Mouse (Mus musculus) limb, embryonic 10.5 days (tissue): ENCODE results near the gene Clk3. TPM values are rescaled to one million over a fixed set of nuclear protein-coding genes. Genes with fewer than 3 reads are reported as not detected.

Experiments
- DNase-seq: peaks from one replicate; pipeline ENCODE4 v3.0.0-alpha.2; 2017; ENCODE audit warnings: low spot score
- H3K27ac ChIP-seq: fragments of 300-500 bp; sonication (generic); 2 replicates; pipeline ENCODE4 v1.5.1; 2016; ENCODE audit warnings: mild to moderate bottlenecking
- H3K27me3 ChIP-seq: fragments of 300-500 bp; sonication (generic); 2 replicates; pipeline ENCODE4 v1.6.1; 2016; ENCODE audit warnings: low read depth, mild to moderate bottlenecking; ENCODE audit not compliant: poor library complexity, severe bottlenecking
- H3K36me3 ChIP-seq: fragments of 300-500 bp; sonication (generic); 2 replicates; pipeline ENCODE4 v1.6.1; 2016; ENCODE audit warnings: mild to moderate bottlenecking, moderate library complexity
- H3K4me1 ChIP-seq: fragments of 300-500 bp; sonication (generic); 2 replicates; pipeline ENCODE4 v1.6.1; 2016
- H3K4me3 ChIP-seq: fragments of 300-500 bp; sonication (generic); 2 replicates; pipeline ENCODE4 v1.5.1; 2016; ENCODE audit warnings: mild to moderate bottlenecking, moderate library complexity
- H3K9me3 ChIP-seq: fragments of 300-500 bp; sonication (generic); replicated peaks from 2 replicates; pipeline ENCODE4 v1.6.1; 2016; ENCODE audit warnings: mild to moderate bottlenecking
- WGBS: fragments of 180-500 bp; shearing (Covaris S2); methylation state at CpG from one replicate; pipeline ENCODE4 v1.1.7; 2016; 5-methylcytosine and 5-hydroxymethylcytosine counted together
- polyA plus RNA-seq: library from polyadenylated mRNA; unstranded; fragments of >200 nt; fragmentation: Nextera tagmentation; extraction: Ambion mirVana; gene quantifications from 2 replicates; pipeline ENCODE4 v1.2.1, GENCODE M21; 2016

The Clk3 gene
- polyA plus RNA-seq, 1 experiment from 2014 or later, result 93.2 TPM

DNA sequence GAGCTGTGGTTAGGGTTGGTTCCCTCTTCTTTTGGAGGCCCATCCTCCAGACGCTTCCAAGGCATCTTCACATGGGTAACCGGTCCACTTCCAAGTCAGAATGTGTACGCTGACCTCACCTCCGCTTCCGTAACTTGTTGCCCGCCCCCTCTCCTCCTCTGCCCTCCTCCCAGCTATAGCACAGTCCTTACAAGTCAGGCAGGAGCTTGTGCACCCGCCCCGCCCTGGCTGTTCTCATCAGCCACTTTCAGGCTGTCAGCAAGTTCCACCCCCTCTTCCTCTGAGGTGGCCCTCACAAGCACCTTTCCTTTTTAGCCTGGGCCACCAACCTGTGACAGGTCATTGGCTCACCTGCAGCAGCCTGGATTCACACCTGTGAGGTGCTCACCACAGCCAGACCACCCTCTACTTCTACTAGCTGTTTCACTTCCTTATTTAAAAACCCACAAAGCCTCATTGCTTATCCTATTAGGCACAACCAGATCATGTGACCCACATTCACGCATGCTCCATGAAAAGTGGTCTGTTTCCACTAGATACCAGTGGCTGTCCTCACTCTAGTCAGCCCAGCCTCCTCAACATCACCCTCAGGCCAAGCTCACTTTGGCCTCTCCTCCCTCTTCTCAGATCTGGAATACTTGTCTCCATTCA lies 34.8 kb upstream of the Clk3 start:
- H3K4me3 ChIP-seq, result no peak overlapping the region

DNA sequence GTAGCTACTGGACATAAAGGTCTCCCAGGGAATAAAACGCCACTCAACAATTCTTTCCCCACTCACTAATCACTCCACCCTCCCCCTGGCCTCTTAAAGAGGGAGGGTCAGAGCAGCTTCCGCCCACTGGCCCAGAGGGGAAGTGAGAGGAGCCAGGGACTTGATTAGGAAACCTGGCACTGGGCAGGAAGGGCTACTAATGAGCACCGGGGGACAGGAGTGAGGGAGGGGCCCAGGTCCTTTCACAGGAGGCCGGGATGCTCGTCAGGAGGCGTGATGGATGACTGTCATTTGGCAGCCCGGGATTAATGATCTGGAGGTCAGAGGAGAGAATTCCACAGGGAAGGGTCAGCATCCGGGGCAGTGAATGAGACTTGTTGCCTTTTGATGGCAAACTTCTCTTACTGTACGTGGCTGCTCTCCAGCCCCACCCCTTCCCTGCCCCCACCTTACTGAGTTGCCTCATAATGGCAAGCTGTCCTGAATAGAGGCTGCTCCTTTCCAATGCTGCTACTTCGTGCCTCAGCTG lies 33.1 kb upstream of the Clk3 start:
- Histone ChIP-seq H3K27me3 (peaks cover 10% of the 10 kb centered on the region), H3K9me3 (no peaks in the 10 kb centered on the region), H3K27ac (peak overlapping the region; percentile 61), H3K36me3 (peaks cover 82% of the 10 kb centered on the region), H3K4me1 (peaks cover 47% of the 10 kb centered on the region), H3K4me3 (peak overlapping the region; percentile 18)
- WGBS, result 3% methylated on average over 10 of the region's 10 CpGs
- DNase-seq, result peak; percentile 76

More for the DNA sequence above, 34.8 kb upstream of the Clk3 start:
- Histone ChIP-seq H3K36me3 (peaks cover 72% of the 10 kb centered on the region), H3K27me3 (peaks cover 10% of the 10 kb centered on the region), H3K27ac (peak overlapping the region; percentile 10; the same call in 1 of the 2 replicates), H3K4me1 (peaks cover 61% of the 10 kb centered on the region), H3K9me3 (no peaks in the 10 kb centered on the region)
- no peak for DNase-seq
- WGBS, result 83% methylated on average over 9 of the region's 9 CpGs

GRCm38 (mm10) chr9:57797456-57797855 lies 31.8 kb upstream of the Clk3 start:
- WGBS, result 95% methylated on average over 8 of the region's 8 CpGs
- H3K36me3 ChIP-seq, result peaks cover 85% of the 10 kb centered on the region
- DNase-seq, result no peak

GRCm38 (mm10) chr9:57789733-57790132 lies 24.1 kb upstream of the Clk3 start:
- H3K4me1 ChIP-seq, result no peaks in the 10 kb centered on the region
- no peak for DNase-seq
- 89% methylated on average over 3 of the region's 3 CpGs for WGBS
- no peaks in the 10 kb centered on the region for H3K9me3 ChIP-seq
- H3K27ac ChIP-seq, result no peak overlapping the region
- H3K36me3 ChIP-seq, result peaks cover 70% of the 10 kb centered on the region
- H3K27me3 ChIP-seq, result no peaks in the 10 kb centered on the region
- no peak overlapping the region for H3K4me3 ChIP-seq

More at GRCm38 (mm10) chr9:57797456-57797855, 31.8 kb upstream of the Clk3 start:
- Histone ChIP-seq H3K27me3 (peaks cover 10% of the 10 kb centered on the region), H3K27ac (no peak overlapping the region), H3K4me1 (peaks cover 34% of the 10 kb centered on the region), H3K4me3 (no peak overlapping the region), H3K9me3 (no peaks in the 10 kb centered on the region)

DNA sequence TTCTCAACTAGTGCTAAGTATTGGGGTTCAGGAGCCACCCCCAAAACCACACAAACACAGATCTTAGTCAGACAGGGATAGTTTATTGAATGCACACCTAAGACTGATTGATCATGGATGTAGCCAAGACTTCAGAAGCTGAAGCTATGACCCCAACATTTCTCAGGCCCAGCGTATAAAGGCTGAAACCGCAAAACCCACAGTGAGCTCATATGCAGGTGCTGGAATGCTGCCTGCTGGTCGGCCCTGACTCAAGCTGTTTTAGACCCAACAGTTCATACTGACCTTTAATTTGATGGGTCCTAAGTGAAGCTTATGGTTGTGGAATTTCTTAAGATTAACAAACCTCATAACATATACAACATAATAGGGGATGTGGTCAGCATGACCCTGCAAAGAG lies 17.0 kb upstream of the Clk3 start:
- H3K36me3 ChIP-seq, result peaks cover 8% of the 10 kb centered on the region
- DNase-seq, result no peak
- H3K27ac ChIP-seq, result no peak overlapping the region
- H3K9me3 ChIP-seq, result no peaks in the 10 kb centered on the region
- no peak overlapping the region for H3K4me3 ChIP-seq
- no peaks in the 10 kb centered on the region for H3K4me1 ChIP-seq
- H3K27me3 ChIP-seq, result no peaks in the 10 kb centered on the region
- WGBS, result 94% methylated on average over 3 of the region's 3 CpGs

- Histone ChIP-seq H3K27me3 (no peaks in the 10 kb centered on the region), H3K4me3 (no peak overlapping the region), H3K4me1 (peaks cover 19% of the 10 kb centered on the region), H3K36me3 (no peaks in the 10 kb centered on the region), H3K9me3 (no peaks in the 10 kb centered on the region), H3K27ac (no peak overlapping the region)
- DNase-seq, result no peak
- WGBS, result 62% methylated on average over 4 of the region's 4 CpGs
These were observed 10.1 kb upstream of the Clk3 start for GRCm38 (mm10) chr9:57775736-57776135.

GRCm38 (mm10) chr9:57775026-57775425 lies 9.4 kb upstream of the Clk3 start:
- no peak for DNase-seq
- Histone ChIP-seq H3K4me1 (peaks cover 19% of the 10 kb centered on the region), H3K27ac (no peak overlapping the region), H3K4me3 (no peak overlapping the region), H3K27me3 (no peaks in the 10 kb centered on the region), H3K9me3 (no peaks in the 10 kb centered on the region), H3K36me3 (no peaks in the 10 kb centered on the region)
- 72% methylated on average over 5 of the region's 5 CpGs for WGBS

- Histone ChIP-seq H3K4me3 (no peak overlapping the region), H3K27ac (no peak overlapping the region), H3K9me3 (no peaks in the 10 kb centered on the region), H3K4me1 (peaks cover 19% of the 10 kb centered on the region), H3K36me3 (no peaks in the 10 kb centered on the region), H3K27me3 (no peaks in the 10 kb centered on the region)
- 21% methylated on average over 1 of the region's 1 CpGs for WGBS
- DNase-seq, result no peak
These were observed 8.5 kb upstream of the Clk3 start for GRCm38 (mm10) chr9:57774168-57774567.

DNA sequence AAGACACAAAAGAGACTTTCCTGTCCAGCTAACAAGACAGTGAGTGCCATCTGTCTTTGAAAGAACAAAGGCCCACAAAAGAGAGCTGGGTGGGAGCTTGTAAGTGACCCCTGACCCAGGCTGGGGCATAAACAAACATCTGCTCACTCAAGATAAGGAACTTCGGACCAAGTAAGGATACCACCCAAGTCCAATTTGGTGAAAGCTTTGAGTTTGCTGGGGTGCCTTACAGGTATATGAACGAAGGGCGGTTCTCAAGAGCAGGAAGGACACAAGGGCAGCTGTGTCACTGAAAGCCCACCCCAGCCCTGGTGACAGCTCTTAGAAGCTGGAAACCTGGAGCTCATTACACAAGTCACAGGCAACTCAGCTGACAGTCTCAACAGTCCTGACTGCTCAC lies 8.1 kb upstream of the Clk3 start:
- no peak for DNase-seq
- Histone ChIP-seq H3K4me3 (no peak overlapping the region), H3K4me1 (peaks cover 19% of the 10 kb centered on the region), H3K27ac (no peak overlapping the region), H3K36me3 (no peaks in the 10 kb centered on the region), H3K27me3 (no peaks in the 10 kb centered on the region), H3K9me3 (no peaks in the 10 kb centered on the region)
- WGBS, result 64% methylated on average over 3 of the region's 3 CpGs

DNA sequence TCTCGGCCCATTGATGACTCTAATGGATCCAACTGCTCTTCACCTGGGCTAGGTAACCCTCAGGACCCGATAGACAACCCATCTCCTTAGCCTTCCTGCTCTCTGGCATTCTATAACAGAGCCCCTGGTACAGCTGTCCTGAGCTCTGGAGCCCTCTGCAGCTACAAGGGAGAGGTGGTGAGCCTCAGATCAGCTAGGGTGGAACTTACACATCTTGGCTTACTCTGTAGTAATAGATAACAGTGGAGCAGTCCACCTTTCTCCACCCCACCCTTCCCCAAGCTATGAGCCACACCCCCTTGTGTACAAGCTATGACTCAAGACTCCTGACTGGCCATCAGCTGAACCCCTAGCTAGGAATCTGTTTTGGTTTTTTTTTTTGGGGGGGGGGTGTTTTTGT lies 5.2 kb upstream of the Clk3 start:
- no peak overlapping the region for H3K4me3 ChIP-seq
- H3K27me3 ChIP-seq, result peaks cover 6% of the 10 kb centered on the region; the same call in 1 of the 2 replicates
- peaks cover 23% of the 10 kb centered on the region for H3K4me1 ChIP-seq
- no peak for DNase-seq
- WGBS, result 91% methylated on average over 2 of the region's 2 CpGs
- H3K36me3 ChIP-seq, result no peaks in the 10 kb centered on the region
- H3K27ac ChIP-seq, result no peak overlapping the region
- no peaks in the 10 kb centered on the region for H3K9me3 ChIP-seq

- H3K4me1 ChIP-seq, result peaks cover 18% of the 10 kb centered on the region
- WGBS, result 97% methylated on average over 1 of the region's 1 CpGs
These were observed 4.6 kb upstream of the Clk3 start for GRCm38 (mm10) chr9:57770214-57770613.

DNA sequence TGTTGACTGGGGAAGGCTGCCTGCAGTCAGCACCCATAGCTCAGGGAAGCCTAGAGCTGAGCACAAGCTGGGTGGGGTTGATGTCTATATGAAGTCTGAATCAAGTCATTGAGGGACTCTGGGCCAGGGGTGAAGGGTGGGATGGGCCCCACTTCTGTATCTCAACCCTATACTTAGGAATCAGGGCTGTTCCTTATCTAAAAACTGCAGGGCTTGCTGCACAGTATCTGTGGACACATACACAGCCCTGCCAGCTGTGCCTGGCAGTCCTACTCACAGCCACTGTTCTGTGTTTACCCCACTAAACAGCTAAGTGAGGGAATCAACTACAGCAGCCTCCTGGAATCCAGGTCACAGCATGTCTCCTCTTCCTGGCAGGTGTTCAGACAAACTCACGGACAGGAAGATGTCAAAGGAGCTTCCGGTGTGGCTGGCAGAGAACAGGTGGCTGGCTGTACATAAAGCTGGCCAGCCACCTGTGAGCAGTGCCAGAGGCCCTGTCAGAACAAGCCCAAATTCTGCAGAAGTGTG lies 3.9 kb upstream of the Clk3 start:
- H3K27ac ChIP-seq, result no peak overlapping the region
- H3K27me3 ChIP-seq, result peaks cover 6% of the 10 kb centered on the region; the same call in 1 of the 2 replicates
- H3K4me1 ChIP-seq, result peaks cover 21% of the 10 kb centered on the region
- no peaks in the 10 kb centered on the region for H3K36me3 ChIP-seq
- DNase-seq, result no peak
- WGBS, result 72% methylated on average over 2 of the region's 2 CpGs
- H3K4me3 ChIP-seq, result no peak overlapping the region
- no peaks in the 10 kb centered on the region for H3K9me3 ChIP-seq

More at GRCm38 (mm10) chr9:57770214-57770613, 4.6 kb upstream of the Clk3 start:
- peaks cover 6% of the 10 kb centered on the region; the same call in 1 of the 2 replicates for H3K27me3 ChIP-seq
- DNase-seq, result no peak
- no peaks in the 10 kb centered on the region for H3K36me3 ChIP-seq
- no peak overlapping the region for H3K4me3 ChIP-seq
- peak overlapping the region; percentile 16; the same call in 1 of the 2 replicates for H3K27ac ChIP-seq
- no peaks in the 10 kb centered on the region for H3K9me3 ChIP-seq

- Histone ChIP-seq H3K4me1 (peaks cover 36% of the 10 kb centered on the region), H3K36me3 (no peaks in the 10 kb centered on the region; the same call in 1 of the 2 replicates), H3K9me3 (no peaks in the 10 kb centered on the region), H3K27me3 (peaks cover 6% of the 10 kb centered on the region; the same call in 1 of the 2 replicates), H3K4me3 (no peak overlapping the region), H3K27ac (no peak overlapping the region)
- WGBS, result 87% methylated on average over 4 of the region's 4 CpGs
- no peak for DNase-seq
These were observed 1.6 kb upstream of the Clk3 start for GRCm38 (mm10) chr9:57767231-57767630.
